In the genomic region with DNA sequence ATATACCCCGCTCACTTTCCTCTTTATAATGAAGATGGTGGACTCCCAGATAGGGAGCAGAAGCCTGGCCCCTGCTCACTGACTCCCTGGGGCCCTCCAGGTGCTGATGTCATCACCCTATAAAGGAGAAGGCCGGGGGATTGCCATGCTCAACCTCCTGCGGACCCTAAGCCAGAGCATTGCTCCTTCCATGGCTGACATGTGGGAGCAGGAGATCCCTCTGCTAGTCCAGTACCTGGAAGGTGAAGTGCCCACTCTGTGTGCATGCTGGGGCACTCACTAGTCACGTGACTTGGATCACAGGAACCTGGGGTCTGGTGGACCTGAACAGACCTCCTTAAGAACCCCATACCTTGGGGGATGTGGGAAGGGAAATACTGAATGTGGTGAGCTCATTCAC, we compare ENCODE assay signal across 21 mouse cellular contexts. TPM values are rescaled to one million over a fixed set of nuclear protein-coding genes. Genes with fewer than 3 reads are reported as not detected.
DNase-seq lines count a peak whose midpoint lies in the region; ATAC-seq and TF ChIP-seq lines count a peak whose summit lies in the region.
"Had no signal": no experiment of that assay in that cellular context is flagged by ENCODE, and none has a peak within 500 bp of the region (broad histone marks: within the 10 kb centered on the region; RNA-seq: fewer than 3 reads in every experiment).

No protein-coding gene starts in this region.

- TF ChIP-seq EP300 in CH12.LX (IDR thresholded peaks at IDR 0.05; ENCODE audit: low read length): no peak

- in situ Hi-C loops in CH12.LX (cut with MboI; ENCODE audit: low pct_ligation_motif_present, low pct_unique_long_range_greater_than_20kb, low sequenced_read_pairs): no loop called here

- H3K4me2 ChIP-seq in lung, embryonic 14.5 days: no peak overlapping the region
- H3K4me2 ChIP-seq in CH12.LX (ENCODE audit: insufficient read depth, low read depth, poor library complexity, severe bottlenecking): no peak overlapping the region
- H3K4me2 ChIP-seq in midbrain, embryonic 13.5 days (replicated peaks): no peak overlapping the region
- H3K4me2 ChIP-seq: heart, embryonic 13.5 days; neural tube, embryonic 12.5 days had no signal

- peak; percentile 6; the same call in 1 of the 2 replicates for ATAC-seq in lung, embryonic 14.5 days (ENCODE audit: insufficient read depth)
- ATAC-seq in midbrain, embryonic 13.5 days: 0 out of 2 replicates have a peak, but pooled peaks have one; percentile 3
- ATAC-seq: hindbrain, postnatal 0 days had no signal

- TF ChIP-seq POLR2A in CH12.LX (IDR thresholded peaks at IDR 0.05; ENCODE audit: low read depth, low read length): no peak

- H3K27ac ChIP-seq in lung, embryonic 14.5 days (ENCODE audit: low read depth): no peak overlapping the region
- no peak overlapping the region for H3K27ac ChIP-seq in CH12.LX (ENCODE audit: insufficient read depth, low read depth)
- no peak overlapping the region for H3K27ac ChIP-seq in midbrain, embryonic 13.5 days
- H3K27ac ChIP-seq: heart, embryonic 13.5 days; hindbrain, postnatal 0 days; neural tube, embryonic 12.5 days had no signal

- dilution Hi-C loops in CH12.LX (cut with MboI; ENCODE audit: extremely low pct_ligation_motif_present, extremely low pct_unique_long_range_greater_than_20kb, low sequenced_read_pairs): no loop called here

- no peak overlapping the region for H3K4me3 ChIP-seq in lung, embryonic 14.5 days (ENCODE audit: low read depth, low read length)
- no peak overlapping the region for H3K4me3 ChIP-seq in CH12.LX (replicated peaks in 1 of 3; ENCODE audit: low read depth in 2 of 3, low read length in 2 of 3, poor library complexity in 1 of 3)
- no peak overlapping the region for H3K4me3 ChIP-seq in midbrain, embryonic 13.5 days (replicated peaks)
- H3K4me3 ChIP-seq: heart, embryonic 13.5 days; neural tube, embryonic 12.5 days had no signal

- H3K4me1 ChIP-seq in lung, embryonic 14.5 days (ENCODE audit: insufficient read depth): no peaks in the 10 kb centered on the region
- H3K4me1 ChIP-seq in CH12.LX (ENCODE audit: control insufficient read depth in 1 of 2, insufficient read depth in 2 of 2): no peaks in the 10 kb centered on the region
- H3K4me1 ChIP-seq in midbrain, embryonic 13.5 days (replicated peaks): no peaks in the 10 kb centered on the region
- H3K4me1 ChIP-seq: heart, embryonic 13.5 days; neural tube, embryonic 12.5 days had no signal

- TF ChIP-seq RAD21 in CH12.LX (IDR thresholded peaks at IDR 0.05; ENCODE audit: low read depth, low read length): no peak

- no peaks in the 10 kb centered on the region for H3K36me3 ChIP-seq in lung, embryonic 14.5 days (ENCODE audit: insufficient read depth)
- H3K36me3 ChIP-seq in CH12.LX (replicated peaks in 1 of 2; ENCODE audit: control insufficient read depth in 1 of 2, insufficient read depth in 1 of 2, low read length in 1 of 2): no peaks in the 10 kb centered on the region
- no peaks in the 10 kb centered on the region for H3K36me3 ChIP-seq in midbrain, embryonic 13.5 days
- H3K36me3 ChIP-seq: heart, embryonic 13.5 days; neural tube, embryonic 12.5 days had no signal

- H3K27me3 ChIP-seq in lung, embryonic 14.5 days (ENCODE audit: insufficient read depth, low read length): no peaks in the 10 kb centered on the region
- peaks cover 34% of the 10 kb centered on the region for H3K27me3 ChIP-seq in CH12.LX (replicated peaks)
- H3K27me3 ChIP-seq in midbrain, embryonic 13.5 days: no peaks in the 10 kb centered on the region
- H3K27me3 ChIP-seq: heart, embryonic 13.5 days; neural tube, embryonic 12.5 days had no signal

- WGBS in lung, embryonic 14.5 days: 66% methylated on average over 4 of the region's 4 CpGs
- WGBS in midbrain, embryonic 13.5 days: 75% methylated on average over 4 of the region's 4 CpGs

- H3K9ac ChIP-seq in lung, embryonic 14.5 days: no peak overlapping the region
- H3K9ac ChIP-seq in CH12.LX (ENCODE audit: insufficient read depth, low read depth): no peak overlapping the region
- H3K9ac ChIP-seq in midbrain, embryonic 13.5 days (replicated peaks): no peak overlapping the region
- H3K9ac ChIP-seq: heart, embryonic 13.5 days; neural tube, embryonic 12.5 days had no signal

- peak; percentile 95 for DNase-seq in heart, adult 11 months
- no peak for DNase-seq in heart, adult 18-20 months
- no peak for DNase-seq in lung, embryonic 14.5 days
- no peak for DNase-seq in lung, adult 18-20 months
- no peak for DNase-seq in CH12.LX (ENCODE audit: extremely low read depth)
- DNase-seq in cerebellum, adult 11 months: no peak
- DNase-seq: B cell, adult 2 months; cerebellum, adult 11-12 months; gastrocnemius, postnatal 10 days; liver; thymus, postnatal 25 days had no signal

- TF ChIP-seq CTCF in lung, embryonic 14.5 days (IDR thresholded peaks at IDR 0.05; ENCODE audit: low read depth): no peak
- no peak for TF ChIP-seq CTCF in CH12.LX (conservative IDR thresholded peaks at IDR 0.05 in 1 of 2, IDR thresholded peaks at IDR 0.05 in 1 of 2; ENCODE audit: low read depth in 2 of 2, low read length in 2 of 2)

- H3K79me2 ChIP-seq in CH12.LX (replicated peaks; ENCODE audit: control insufficient read depth, extremely low read depth, insufficient read depth, poor library complexity, severe bottlenecking): no peaks in the 10 kb centered on the region

- peaks cover 87% of the 10 kb centered on the region for H3K9me3 ChIP-seq in lung, embryonic 14.5 days (ENCODE audit: low read depth, low read length)
- H3K9me3 ChIP-seq in CH12.LX (replicated peaks; ENCODE audit: low read length): peaks cover 72% of the 10 kb centered on the region
- peaks cover 94% of the 10 kb centered on the region for H3K9me3 ChIP-seq in midbrain, embryonic 13.5 days

TF ChIP-seq in CH12.LX, 34 proteins besides CTCF, POLR2A, EP300 and RAD21:
- TF ChIP-seq CHD1 (IDR thresholded peaks at IDR 0.05; ENCODE audit: low read depth, low read length): no peak
- TF ChIP-seq BHLHE40 (IDR thresholded peaks at IDR 0.05; ENCODE audit: low read depth, low read length): peak; percentile 20; the same call in 1 of the 2 replicates

RNA-seq across cellular contexts. Expression of a gene that starts 13.8 kb away (rescaled TPM):
- not detected for total RNA-seq in heart, adult 18-20 months (2021)
- polyA plus RNA-seq in lung, embryonic 14.5 days (2014; fragmentation: Nextera tagmentation; extraction: Ambion mirVana): 2.1 and 2.7 TPM in 2 replicates
- total RNA-seq in CH12.LX (2012; rRNA removed) (0.13 and 0.17 TPM in 2 replicates), CH12.LX (2014; rRNA removed) (not detected in 2 replicates)
- 0.78 and 1.0 TPM in 2 replicates for polyA plus RNA-seq in CH12.LX (2012; ENCODE audit: insufficient read length, low read depth)
- polyA plus RNA-seq in midbrain, embryonic 13.5 days (2015; fragmentation: Nextera tagmentation; extraction: Ambion mirVana): 0.68 and 1.0 TPM in 2 replicates

RNA-seq across cellular contexts. Expression of a gene that starts 28.8 kb away (rescaled TPM):
- under 1 TPM in 1 of 2 experiments, not detected in 1; 0.20 TPM for total RNA-seq in heart, adult 18-20 months (2021)
- polyA plus RNA-seq in lung, embryonic 14.5 days (2014; fragmentation: Nextera tagmentation; extraction: Ambion mirVana): 0.16 TPM in 1 of 2 replicates, not detected in the other
- 0.08 TPM in 1 of 2 replicates, not detected in the other for total RNA-seq in CH12.LX (2012; rRNA removed)
- not detected in 2 replicates for total RNA-seq in CH12.LX (2014; rRNA removed)
- 0.19 TPM in 1 of 2 replicates, not detected in the other for polyA plus RNA-seq in CH12.LX (2012; ENCODE audit: insufficient read length, low read depth)
- not detected in 2 replicates for polyA plus RNA-seq in midbrain, embryonic 13.5 days (2015; fragmentation: Nextera tagmentation; extraction: Ambion mirVana)
- total RNA-seq: common myeloid progenitor, adult 5-6 weeks; gastrocnemius, postnatal 10 days; layer of hippocampus, postnatal 25 days; left cerebral cortex, postnatal 25 days had no signal
- polyA plus RNA-seq: heart, embryonic 13.5 days; neural tube, embryonic 12.5 days had no signal

RNA-seq across cellular contexts. Expression of a gene that starts 35.0 kb away (rescaled TPM):
- under 1 TPM in 1 of 2 experiments, not detected in 1; 0.28 TPM for total RNA-seq in heart, adult 18-20 months (2021)
- polyA plus RNA-seq in lung, embryonic 14.5 days (2014; fragmentation: Nextera tagmentation; extraction: Ambion mirVana): 6.2 and 8.2 TPM in 2 replicates
- total RNA-seq in CH12.LX (2012; rRNA removed): not detected in 2 replicates
- total RNA-seq in CH12.LX (2014; rRNA removed): not detected in 2 replicates
- polyA plus RNA-seq in CH12.LX (2012; ENCODE audit: insufficient read length, low read depth): not detected in 2 replicates
- polyA plus RNA-seq in midbrain, embryonic 13.5 days (2015; fragmentation: Nextera tagmentation; extraction: Ambion mirVana): 13.9 and 16.2 TPM in 2 replicates

RNA-seq across cellular contexts. Expression of a gene that starts 36.9 kb away (rescaled TPM):
- total RNA-seq in heart, adult 18-20 months (2021): 10 to 100 TPM; 10.6 to 11.0 TPM
- 215 and 225 TPM in 2 replicates for polyA plus RNA-seq in lung, embryonic 14.5 days (2014; fragmentation: Nextera tagmentation; extraction: Ambion mirVana)
- total RNA-seq in CH12.LX (2012; rRNA removed) (65.2 and 69.8 TPM in 2 replicates), CH12.LX (2014; rRNA removed) (74.1 and 80.8 TPM in 2 replicates)
- polyA plus RNA-seq in CH12.LX (2012; ENCODE audit: insufficient read length, low read depth): 64.8 and 67.6 TPM in 2 replicates
- 107 and 110 TPM in 2 replicates for polyA plus RNA-seq in midbrain, embryonic 13.5 days (2015; fragmentation: Nextera tagmentation; extraction: Ambion mirVana)

RNA-seq across cellular contexts. Expression of a gene that starts 36.9 kb away (rescaled TPM):
- total RNA-seq in heart, adult 18-20 months (2021): not detected
- polyA plus RNA-seq in lung, embryonic 14.5 days (2014; fragmentation: Nextera tagmentation; extraction: Ambion mirVana): 0.18 TPM in 1 of 2 replicates, not detected in the other
- not detected in 2 replicates for total RNA-seq in CH12.LX (2012; rRNA removed)
- total RNA-seq in CH12.LX (2014; rRNA removed): not detected in 2 replicates
- not detected in 2 replicates for polyA plus RNA-seq in CH12.LX (2012; ENCODE audit: insufficient read length, low read depth)
- 0.04 TPM in 1 of 2 replicates, not detected in the other for polyA plus RNA-seq in midbrain, embryonic 13.5 days (2015; fragmentation: Nextera tagmentation; extraction: Ambion mirVana)
- total RNA-seq: adrenal gland, adult 18-20 months; common myeloid progenitor, adult 5-6 weeks; gastrocnemius, postnatal 10 days had no signal
- polyA plus RNA-seq: kidney, embryonic 14.5 days; large intestine, adult 2 months; neural tube, embryonic 12.5 days had no signal
